Mouse (Mus musculus): Measurements from ENCODE around the gene Gm17660. TPM values are rescaled to one million over a fixed set of nuclear protein-coding genes. Genes with fewer than 3 reads are reported as not detected.

The Gm17660 gene
- polyA plus RNA-seq, 1 experiment from 2014 or later: not detected

DNA sequence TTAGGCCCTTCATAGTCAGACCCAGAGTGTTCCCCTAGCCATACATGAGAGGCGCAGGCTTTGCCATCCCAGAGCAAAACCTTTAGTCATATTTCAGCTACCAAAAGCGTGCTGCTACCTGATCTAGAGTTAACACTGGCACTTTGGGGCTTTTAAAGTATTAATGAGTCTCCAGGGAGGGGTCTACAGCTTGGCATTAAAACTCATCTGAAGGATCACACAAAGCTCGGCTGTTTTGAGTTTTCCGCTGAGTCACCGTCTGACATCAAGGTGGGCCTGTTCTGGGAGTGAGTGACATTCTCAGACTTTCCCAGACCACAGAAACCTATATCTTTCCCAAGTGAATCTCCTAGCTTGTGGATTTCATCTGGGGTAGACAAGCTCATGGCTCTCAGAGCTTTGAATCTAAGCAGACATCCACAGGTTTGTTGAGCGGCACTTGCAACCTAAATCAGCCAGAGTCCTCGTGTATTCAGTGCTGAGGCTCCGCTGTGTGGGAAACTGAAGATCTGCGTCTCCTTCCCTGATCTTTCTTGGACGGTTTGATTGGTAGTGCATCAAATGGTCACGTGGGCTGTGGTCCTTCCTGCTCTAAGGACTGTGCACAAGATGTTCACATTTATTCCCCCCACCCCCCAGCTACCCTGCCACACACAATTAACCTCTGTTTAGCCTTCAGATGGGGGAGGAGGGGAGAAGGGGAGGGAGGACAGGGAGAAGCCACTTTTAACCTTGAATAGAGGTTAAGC is 30.9 kb upstream of the Gm17660 start:
- no peaks in the 10 kb centered on the region for H3K9me3 ChIP-seq (replicated peaks)
- no peaks in the 10 kb centered on the region for H3K36me3 ChIP-seq
- H3K4me2 ChIP-seq: peak overlapping the region; percentile 14
- ATAC-seq: no peak
- no peak overlapping the region for H3K9ac ChIP-seq
- 56% methylated on average over 11 of the region's 11 CpGs for WGBS (ENCODE audit: insufficient replicate concordance)
- H3K4me1 ChIP-seq: peaks cover 3% of the 10 kb centered on the region; the same call in 1 of the 2 replicates
- no peak overlapping the region for H3K27ac ChIP-seq
- H3K27me3 ChIP-seq (replicated peaks): no peaks in the 10 kb centered on the region
- no peak overlapping the region for H3K4me3 ChIP-seq

DNA sequence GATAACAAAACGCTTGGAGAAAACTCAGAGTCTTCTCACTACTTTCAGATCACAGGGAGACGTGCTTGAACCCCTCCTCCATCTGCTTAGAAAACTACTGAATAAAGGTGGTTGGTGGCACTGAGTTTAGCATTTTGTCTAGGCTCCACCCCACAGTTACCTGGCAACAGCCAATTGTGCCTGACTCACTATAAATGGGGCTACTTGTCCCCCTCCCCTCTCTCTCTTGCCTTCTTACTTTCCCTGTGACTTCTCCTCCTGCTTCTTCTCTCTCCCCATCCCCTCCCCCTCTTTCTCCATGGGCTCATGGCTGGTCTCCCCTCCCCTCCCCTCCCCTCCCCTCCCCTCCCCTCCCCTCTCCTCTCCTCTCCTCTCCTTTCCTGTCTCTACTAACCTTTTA is 26.7 kb upstream of the Gm17660 start:
- H3K27ac ChIP-seq: no peak overlapping the region
- no peak for ATAC-seq
- no peak overlapping the region for H3K4me2 ChIP-seq
- H3K9ac ChIP-seq: no peak overlapping the region
- 55% methylated on average over 2 of the region's 2 CpGs for WGBS (ENCODE audit: insufficient replicate concordance)
- peaks cover 8% of the 10 kb centered on the region; the same call in 1 of the 2 replicates for H3K4me1 ChIP-seq
- no peaks in the 10 kb centered on the region for H3K27me3 ChIP-seq (replicated peaks)
- H3K4me3 ChIP-seq: no peak overlapping the region
- no peaks in the 10 kb centered on the region for H3K36me3 ChIP-seq
- no peaks in the 10 kb centered on the region for H3K9me3 ChIP-seq (replicated peaks)

- no peak overlapping the region for H3K27ac ChIP-seq
- H3K9me3 ChIP-seq (replicated peaks): no peaks in the 10 kb centered on the region
- H3K4me1 ChIP-seq: peaks cover 8% of the 10 kb centered on the region; the same call in 1 of the 2 replicates
- 46% methylated on average over 4 of the region's 4 CpGs for WGBS (ENCODE audit: insufficient replicate concordance)
- no peak overlapping the region for H3K9ac ChIP-seq
- H3K4me2 ChIP-seq: no peak overlapping the region
- H3K27me3 ChIP-seq (replicated peaks): no peaks in the 10 kb centered on the region
- ATAC-seq: no peak
- no peaks in the 10 kb centered on the region for H3K36me3 ChIP-seq
- H3K4me3 ChIP-seq: no peak overlapping the region
Measured at GRCm38 (mm10) chr5:104103171-104103570, 25.8 kb upstream of the Gm17660 start.

DNA sequence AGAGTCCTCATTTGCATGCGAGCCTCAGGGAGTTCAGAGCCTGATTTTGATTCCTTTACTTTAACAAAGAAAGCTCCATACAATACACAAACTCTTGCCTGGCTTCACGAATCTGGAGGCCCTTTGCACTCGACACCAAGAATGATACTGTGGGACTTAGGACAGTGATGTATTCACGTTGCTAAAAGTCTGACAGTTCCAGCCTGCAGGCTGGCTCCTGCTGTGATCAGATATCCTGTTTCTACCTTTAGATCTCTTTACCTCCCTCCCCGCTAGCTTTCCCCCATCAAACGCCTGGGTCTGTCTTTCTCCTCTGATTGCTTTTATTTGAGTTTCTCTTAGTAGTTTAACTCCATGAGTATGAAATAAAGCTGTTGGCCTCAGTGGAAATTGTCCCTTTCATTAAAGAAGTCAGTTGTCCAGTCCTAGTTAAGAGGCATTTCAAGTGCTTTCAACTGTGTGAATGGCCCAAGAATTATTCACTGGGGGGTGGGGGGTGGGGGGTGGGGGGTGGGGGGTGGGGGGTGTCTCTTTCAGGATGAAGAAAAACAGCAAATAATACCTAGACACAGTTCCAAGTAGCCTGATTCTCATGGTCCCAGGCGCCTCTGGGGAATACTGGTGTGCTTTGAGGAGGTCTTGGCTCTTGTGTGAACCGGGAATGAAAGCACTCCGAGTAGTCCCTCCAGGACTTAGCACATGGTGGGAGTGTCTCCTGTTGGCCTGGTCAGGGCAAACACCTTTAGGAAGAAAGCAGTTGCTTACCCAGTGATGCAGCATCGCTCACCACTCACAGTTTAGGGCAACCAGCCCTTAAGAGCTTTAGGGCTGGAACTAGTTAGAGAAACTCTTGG is 24.5 kb upstream of the Gm17660 start:
- Histone ChIP-seq H3K4me1 (peaks cover 8% of the 10 kb centered on the region; the same call in 1 of the 2 replicates), H3K9me3 (replicated peaks) (no peaks in the 10 kb centered on the region), H3K36me3 (no peaks in the 10 kb centered on the region), H3K27ac (no peak overlapping the region), H3K27me3 (replicated peaks) (no peaks in the 10 kb centered on the region), H3K4me2 (no peak overlapping the region), H3K4me3 (no peak overlapping the region), H3K9ac (no peak overlapping the region)
- WGBS (ENCODE audit: insufficient replicate concordance): 29% methylated on average over 10 of the region's 10 CpGs
- no peak for ATAC-seq

- Histone ChIP-seq H3K9ac (no peak overlapping the region), H3K27ac (no peak overlapping the region), H3K9me3 (replicated peaks) (no peaks in the 10 kb centered on the region), H3K27me3 (replicated peaks) (no peaks in the 10 kb centered on the region), H3K36me3 (no peaks in the 10 kb centered on the region), H3K4me1 (no peaks in the 10 kb centered on the region), H3K4me3 (no peak overlapping the region), H3K4me2 (no peak overlapping the region)
- ATAC-seq: no peak
- WGBS (ENCODE audit: insufficient replicate concordance): 65% methylated on average over 16 of the region's 16 CpGs
Measured at GRCm38 (mm10) chr5:104096078-104096938, 18.9 kb upstream of the Gm17660 start.

- Histone ChIP-seq H3K27me3 (replicated peaks) (no peaks in the 10 kb centered on the region), H3K9ac (no peak overlapping the region), H3K9me3 (replicated peaks) (no peaks in the 10 kb centered on the region), H3K4me3 (no peak overlapping the region), H3K4me1 (no peaks in the 10 kb centered on the region), H3K4me2 (no peak overlapping the region), H3K27ac (no peak overlapping the region), H3K36me3 (no peaks in the 10 kb centered on the region)
- WGBS (ENCODE audit: insufficient replicate concordance): 61% methylated on average over 11 of the region's 11 CpGs
- ATAC-seq: no peak
Measured at GRCm38 (mm10) chr5:104095416-104096077, 18.1 kb upstream of the Gm17660 start.

GRCm38 (mm10) chr5:104089751-104090150 is 12.3 kb upstream of the Gm17660 start:
- Histone ChIP-seq H3K9me3 (replicated peaks) (no peaks in the 10 kb centered on the region), H3K4me2 (no peak overlapping the region), H3K36me3 (no peaks in the 10 kb centered on the region), H3K4me3 (no peak overlapping the region), H3K27me3 (replicated peaks) (no peaks in the 10 kb centered on the region), H3K27ac (no peak overlapping the region), H3K4me1 (no peaks in the 10 kb centered on the region), H3K9ac (no peak overlapping the region)
- ATAC-seq: no peak
- 63% methylated on average over 2 of the region's 2 CpGs for WGBS (ENCODE audit: insufficient replicate concordance)

- Histone ChIP-seq H3K9ac (no peak overlapping the region), H3K27me3 (replicated peaks) (no peaks in the 10 kb centered on the region), H3K27ac (no peak overlapping the region), H3K4me1 (no peaks in the 10 kb centered on the region), H3K9me3 (replicated peaks) (no peaks in the 10 kb centered on the region), H3K36me3 (no peaks in the 10 kb centered on the region), H3K4me3 (no peak overlapping the region), H3K4me2 (no peak overlapping the region)
- 80% methylated on average over 9 of the region's 9 CpGs for WGBS (ENCODE audit: insufficient replicate concordance)
- no peak for ATAC-seq
Measured at GRCm38 (mm10) chr5:104085366-104085765, 8.0 kb upstream of the Gm17660 start.

- ATAC-seq: no peak
- WGBS (ENCODE audit: insufficient replicate concordance): 60% methylated on average over 6 of the region's 6 CpGs
Measured at GRCm38 (mm10) chr5:104080736-104081135, 3.3 kb upstream of the Gm17660 start.

GRCm38 (mm10) chr5:104076361-104076760 is 1.0 kb downstream of the Gm17660 start:
- Histone ChIP-seq H3K4me3 (no peak overlapping the region), H3K36me3 (no peaks in the 10 kb centered on the region), H3K4me1 (peaks cover 5% of the 10 kb centered on the region; the same call in 1 of the 2 replicates), H3K9ac (no peak overlapping the region), H3K4me2 (no peak overlapping the region), H3K27me3 (replicated peaks) (peaks cover 29% of the 10 kb centered on the region), H3K9me3 (replicated peaks) (no peaks in the 10 kb centered on the region), H3K27ac (no peak overlapping the region)
- no peak for ATAC-seq
- 20% methylated on average over 10 of the region's 10 CpGs for WGBS (ENCODE audit: insufficient replicate concordance)

More at GRCm38 (mm10) chr5:104080736-104081135, 3.3 kb upstream of the Gm17660 start:
- Histone ChIP-seq H3K27ac (no peak overlapping the region), H3K9me3 (replicated peaks) (no peaks in the 10 kb centered on the region), H3K27me3 (replicated peaks) (peaks cover 16% of the 10 kb centered on the region), H3K4me2 (no peak overlapping the region), H3K9ac (no peak overlapping the region), H3K4me1 (no peaks in the 10 kb centered on the region), H3K4me3 (no peak overlapping the region), H3K36me3 (no peaks in the 10 kb centered on the region)

DNA sequence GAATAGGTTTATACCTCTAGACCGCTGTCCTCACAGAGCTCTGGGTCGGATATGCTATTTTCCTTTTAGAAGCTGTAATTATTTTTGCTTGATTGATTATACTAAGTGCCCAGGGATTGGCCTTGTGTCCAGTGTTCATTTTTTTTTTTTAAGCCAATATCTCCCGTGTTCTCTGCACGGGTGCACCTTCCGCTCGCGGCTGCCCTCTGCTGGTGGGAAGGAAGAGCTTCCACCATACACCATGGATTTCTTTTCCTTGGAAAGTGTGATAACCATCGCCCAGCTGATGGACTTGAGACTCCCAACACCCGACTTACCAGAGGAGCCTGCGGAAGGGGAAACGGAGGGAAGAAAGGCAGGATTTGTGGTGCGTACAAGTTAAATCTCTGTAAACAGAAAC is 3.0 kb downstream of the Gm17660 start:
- Histone ChIP-seq H3K4me3 (no peak overlapping the region), H3K27me3 (replicated peaks) (peaks cover 29% of the 10 kb centered on the region), H3K9ac (no peak overlapping the region), H3K4me1 (peaks cover 11% of the 10 kb centered on the region), H3K4me2 (no peak overlapping the region; the same call in 1 of the 2 replicates), H3K36me3 (no peaks in the 10 kb centered on the region), H3K9me3 (replicated peaks) (no peaks in the 10 kb centered on the region), H3K27ac (no peak overlapping the region)
- WGBS (ENCODE audit: insufficient replicate concordance): 20% methylated on average over 12 of the region's 12 CpGs
- no peak for ATAC-seq

Measured in liver, embryonic 12.5 days (tissue).